Comparison of ENCODE assay signal across 13 mouse cellular contexts in genomic region chr17:7395671-7396070, GRCm38 (mm10). TPM values are rescaled to one million over a fixed set of nuclear protein-coding genes. Genes with fewer than 3 reads are reported as not detected.
"Had no signal": no experiment of that assay in that cellular context is flagged by ENCODE, and none has a peak within 500 bp of the region (broad histone marks: within the 10 kb centered on the region; RNA-seq: fewer than 3 reads in every experiment).

No protein-coding gene starts in this region.

RNA-seq across cellular contexts. Expression of gene Unc93a2, which starts 10.4 kb away (rescaled TPM):
- total RNA-seq: neutrophil, adult 5-6 weeks had no signal
- polyA plus RNA-seq: neural tube, embryonic 12.5 days; neural tube, embryonic 13.5 days; neural tube, embryonic 14.5 days; spleen, adult 2 months; stomach, embryonic 14.5 days; stomach, embryonic 15.5 days; stomach, embryonic 16.5 days had no signal

RNA-seq across cellular contexts. Expression of gene Gm49630, which starts 23.9 kb away (rescaled TPM):
- total RNA-seq: neutrophil, adult 5-6 weeks had no signal
- polyA plus RNA-seq: neural tube, embryonic 12.5 days; neural tube, embryonic 13.5 days; neural tube, embryonic 14.5 days; neural tube, embryonic 15.5 days; spleen, adult 2 months; stomach, embryonic 14.5 days; stomach, embryonic 15.5 days; stomach, embryonic 16.5 days; stomach, postnatal 0 days; thymus, adult 2 months; thymus, postnatal 0 days; urinary bladder, adult 2 months had no signal

RNA-seq across cellular contexts. Expression of gene Ttll2, which starts 43.2 kb away (rescaled TPM):
- total RNA-seq: neutrophil, adult 5-6 weeks had no signal
- polyA plus RNA-seq: neural tube, embryonic 12.5 days; neural tube, embryonic 13.5 days; neural tube, embryonic 14.5 days; neural tube, embryonic 15.5 days; spleen, adult 2 months; stomach, embryonic 14.5 days; stomach, embryonic 15.5 days; stomach, embryonic 16.5 days; thymus, adult 2 months; thymus, postnatal 0 days; urinary bladder, adult 2 months had no signal
